8 mouse cellular contexts compared by ENCODE assay signal in the genomic region with DNA sequence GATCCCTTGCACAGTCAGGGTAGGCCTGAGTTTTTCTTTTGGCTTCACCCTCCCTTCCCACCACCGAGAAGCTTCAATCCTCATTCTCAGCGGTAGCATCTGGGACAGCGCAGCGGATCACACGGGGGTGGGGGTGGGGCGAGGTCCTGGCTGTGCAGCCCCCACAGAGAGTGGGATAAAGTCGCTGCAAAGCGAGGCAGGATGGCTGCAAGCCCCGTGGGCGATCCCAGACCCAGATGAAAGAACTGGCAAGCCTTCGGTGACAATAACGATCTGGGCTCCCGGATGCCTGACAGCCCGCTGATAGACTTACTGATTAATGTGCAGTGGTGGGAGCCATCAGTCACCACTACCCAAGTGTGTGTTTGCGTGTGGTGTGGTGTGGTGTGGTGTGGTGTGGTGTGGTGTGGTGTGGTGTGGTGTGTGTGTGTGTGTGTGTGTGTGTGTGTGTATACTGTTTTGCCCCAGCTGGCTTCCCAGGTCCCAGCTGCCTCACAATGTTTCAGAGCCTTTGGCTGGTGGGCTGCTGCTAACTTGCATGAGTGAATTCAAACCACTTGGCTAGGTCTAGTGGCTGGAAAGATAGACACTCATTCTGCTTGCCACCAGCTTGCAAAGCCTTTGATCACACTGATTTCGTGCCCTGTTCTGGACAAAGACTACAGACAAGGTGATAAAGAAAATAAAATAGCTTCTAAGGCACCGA. TPM values are rescaled to one million over a fixed set of nuclear protein-coding genes. Genes with fewer than 3 reads are reported as not detected.
DNase-seq lines count a peak whose midpoint lies in the region; ATAC-seq lines count a peak whose summit lies in the region.

No protein-coding gene starts in this region.

- H3K9ac ChIP-seq in lung, embryonic 16.5 days (ENCODE audit: low read length): peak overlapping the region; percentile 23; the same call in 1 of the 2 replicates
- no peak overlapping the region for H3K9ac ChIP-seq in limb, embryonic 11.5 days (ENCODE audit: low read length)

- no peaks in the 10 kb centered on the region for H3K27me3 ChIP-seq in lung, embryonic 16.5 days (ENCODE audit: control insufficient read depth, insufficient read depth, low read depth, low read length)
- no peaks in the 10 kb centered on the region for H3K27me3 ChIP-seq in limb, embryonic 11.5 days (ENCODE audit: control insufficient read depth, insufficient read depth, low read length)

- H3K9me3 ChIP-seq in lung, embryonic 16.5 days (ENCODE audit: control insufficient read depth, low read length): no peaks in the 10 kb centered on the region
- H3K9me3 ChIP-seq in limb, embryonic 11.5 days (ENCODE audit: control insufficient read depth, low read length): no peaks in the 10 kb centered on the region

- WGBS in lung, embryonic 16.5 days: 26% methylated on average over 17 of the region's 17 CpGs
- 26% methylated on average over 16 of the region's 17 CpGs for WGBS in limb, embryonic 11.5 days

- no peaks in the 10 kb centered on the region; the same call in 1 of the 2 replicates for H3K4me1 ChIP-seq in lung, embryonic 16.5 days (replicated peaks; ENCODE audit: control insufficient read depth, insufficient read depth, low read length)
- H3K4me1 ChIP-seq in limb, embryonic 11.5 days (ENCODE audit: control insufficient read depth, insufficient read depth, low read length): no peaks in the 10 kb centered on the region

- peak; percentile 34; the same call in 1 of the 2 replicates for ATAC-seq in lung, embryonic 16.5 days (ENCODE audit: low read depth)
- no peak for ATAC-seq in limb, embryonic 11.5 days (ENCODE audit: insufficient number of reproducible peaks, low FRiP score, low TSS enrichment, low read depth)

- peak overlapping the region; percentile 36; the same call in 1 of the 2 replicates for H3K4me2 ChIP-seq in lung, embryonic 16.5 days (ENCODE audit: low read depth, low read length)
- 0 out of 2 replicates have a peak overlapping the region, but pooled peaks have one; percentile 25 for H3K4me2 ChIP-seq in limb, embryonic 11.5 days (ENCODE audit: low read depth, severe bottlenecking)

- H3K27ac ChIP-seq in lung, embryonic 16.5 days (ENCODE audit: low read length): no peak overlapping the region
- no peak overlapping the region for H3K27ac ChIP-seq in limb, embryonic 11.5 days (replicated peaks; ENCODE audit: low read depth, low read length)

- DNase-seq in cerebellum, postnatal 10 days: peak; percentile 48 to 54
- DNase-seq in cerebellum, adult 11 months: no peak
- no peak for DNase-seq in lung, postnatal 36 days
- DNase-seq in limb, embryonic 11.5 days (ENCODE audit: low spot score): no peak
- peak; percentile 57 for DNase-seq in retina, postnatal 1 day
- DNase-seq in cerebellum, adult 9-11 months: no peak
- no peak for DNase-seq in thymus, postnatal 14 days

- no peak overlapping the region for H3K4me3 ChIP-seq in lung, embryonic 16.5 days (ENCODE audit: low read length)
- H3K4me3 ChIP-seq in limb, embryonic 11.5 days (ENCODE audit: low read depth, low read length): no peak overlapping the region

- no peaks in the 10 kb centered on the region for H3K36me3 ChIP-seq in lung, embryonic 16.5 days (ENCODE audit: control insufficient read depth, insufficient read depth, low read length)
- no peaks in the 10 kb centered on the region for H3K36me3 ChIP-seq in limb, embryonic 11.5 days (ENCODE audit: control insufficient read depth, insufficient read depth, low read length)

RNA-seq across cellular contexts. Expression of a gene that starts 40.4 kb away (rescaled TPM):
- polyA plus RNA-seq in lung, embryonic 16.5 days (2015; fragmentation: Nextera tagmentation; extraction: Ambion mirVana): 14.8 and 16.2 TPM in 2 replicates
- polyA plus RNA-seq in limb, embryonic 11.5 days (2014; fragmentation: Nextera tagmentation; extraction: Ambion mirVana): 1.2 and 3.2 TPM in 2 replicates

Comparison
In these comparisons a context has a peak if more than half of its experiments do, and no peak if none do; other contexts are left out.
1. DNase-seq: peak in cerebellum, postnatal 10 days (2 of 2) and retina, postnatal 1 day (single experiment); none in cerebellum, adult 11 months (single experiment), lung, postnatal 36 days (single experiment), limb, embryonic 11.5 days (single experiment), cerebellum, adult 9-11 months (single experiment) and thymus, postnatal 14 days (single experiment).